Mouse (Mus musculus): ENCODE measurements at regions not wholly inside any gene's neighbourhood (a gene's known extent, or its start where the extent isn't known, plus 50 kb on each side); places are given as distances from the start of the nearest gene placed in this dataset.

- 72% methylated on average over 11 of the region's 11 CpGs for WGBS
- no peak overlapping the region for H3K9ac ChIP-seq (ENCODE audit: low read depth, low read length)
- ATAC-seq (ENCODE audit: low FRiP score): no peak
- no peak overlapping the region for H3K4me2 ChIP-seq (replicated peaks; ENCODE audit: low read depth, low read length)
- H3K27me3 ChIP-seq (ENCODE audit: control insufficient read depth, insufficient read depth, low read length): no peaks in the 10 kb centered on the region
- no peak overlapping the region for H3K27ac ChIP-seq (ENCODE audit: low read depth, low read length)
- no peak for DNase-seq (ENCODE audit: low spot score)
- no peak overlapping the region for H3K4me3 ChIP-seq (ENCODE audit: low read depth, low read length)
- no peaks in the 10 kb centered on the region for H3K36me3 ChIP-seq (ENCODE audit: control insufficient read depth, insufficient read depth, low read length)
- H3K4me1 ChIP-seq (replicated peaks; ENCODE audit: control insufficient read depth, insufficient read depth, low read length): no peaks in the 10 kb centered on the region
- no peaks in the 10 kb centered on the region for H3K9me3 ChIP-seq (ENCODE audit: control insufficient read depth, low read length)
Observed at GRCm38 (mm10) chr4:153560193-153560592, 77.6 kb upstream of the Ajap1 start.

- Histone ChIP-seq H3K4me1 (replicated peaks; ENCODE audit: control insufficient read depth, insufficient read depth, low read length) (no peaks in the 10 kb centered on the region), H3K27me3 (ENCODE audit: control insufficient read depth, insufficient read depth, low read length) (no peaks in the 10 kb centered on the region), H3K27ac (ENCODE audit: low read depth, low read length) (no peak overlapping the region), H3K36me3 (ENCODE audit: control insufficient read depth, insufficient read depth, low read length) (no peaks in the 10 kb centered on the region), H3K4me2 (replicated peaks; ENCODE audit: low read depth, low read length) (no peak overlapping the region), H3K4me3 (ENCODE audit: low read depth, low read length) (no peak overlapping the region), H3K9me3 (ENCODE audit: control insufficient read depth, low read length) (no peaks in the 10 kb centered on the region), H3K9ac (ENCODE audit: low read depth, low read length) (no peak overlapping the region)
- ATAC-seq (ENCODE audit: low FRiP score) (no peak), DNase-seq (ENCODE audit: low spot score) (no peak)
- WGBS: 28% methylated on average over 6 of the region's 6 CpGs
Observed at GRCm38 (mm10) chr4:153560956-153561355, 78.3 kb upstream of the Ajap1 start.

- DNase-seq (ENCODE audit: low spot score) (no peak), ATAC-seq (ENCODE audit: low FRiP score) (no peak)
- H3K27me3 ChIP-seq (ENCODE audit: control insufficient read depth, insufficient read depth, low read length): no peaks in the 10 kb centered on the region
- no peaks in the 10 kb centered on the region for H3K9me3 ChIP-seq (ENCODE audit: control insufficient read depth, low read length)
- H3K9ac ChIP-seq (ENCODE audit: low read depth, low read length): no peak overlapping the region
- H3K36me3 ChIP-seq (ENCODE audit: control insufficient read depth, insufficient read depth, low read length): no peaks in the 10 kb centered on the region
- no peak overlapping the region for H3K4me3 ChIP-seq (ENCODE audit: low read depth, low read length)
- no peaks in the 10 kb centered on the region for H3K4me1 ChIP-seq (replicated peaks; ENCODE audit: control insufficient read depth, insufficient read depth, low read length)
- WGBS: 92% methylated on average over 3 of the region's 3 CpGs
- no peak overlapping the region for H3K4me2 ChIP-seq (replicated peaks; ENCODE audit: low read depth, low read length)
- no peak overlapping the region for H3K27ac ChIP-seq (ENCODE audit: low read depth, low read length)
Observed at GRCm38 (mm10) chr4:153561991-153562390, 79.4 kb upstream of the Ajap1 start.

GRCm38 (mm10) chr4:153567329-153567973, 84.8 kb upstream of the Ajap1 start:
- Histone ChIP-seq H3K9me3 (ENCODE audit: control insufficient read depth, low read length) (no peaks in the 10 kb centered on the region), H3K4me2 (replicated peaks; ENCODE audit: low read depth, low read length) (no peak overlapping the region), H3K27ac (ENCODE audit: low read depth, low read length) (0 out of 2 replicates have a peak overlapping the region, but pooled peaks have one; percentile 10), H3K4me3 (ENCODE audit: low read depth, low read length) (no peak overlapping the region), H3K9ac (ENCODE audit: low read depth, low read length) (no peak overlapping the region), H3K4me1 (replicated peaks; ENCODE audit: control insufficient read depth, insufficient read depth, low read length) (no peaks in the 10 kb centered on the region), H3K27me3 (ENCODE audit: control insufficient read depth, insufficient read depth, low read length) (no peaks in the 10 kb centered on the region), H3K36me3 (ENCODE audit: control insufficient read depth, insufficient read depth, low read length) (no peaks in the 10 kb centered on the region)
- DNase-seq (ENCODE audit: low spot score): no peak
- 24% methylated on average over 2 of the region's 2 CpGs for WGBS
- ATAC-seq (ENCODE audit: low FRiP score): no peak

GRCm38 (mm10) chr4:153573180-153573769, 90.7 kb upstream of the Ajap1 start:
- Histone ChIP-seq H3K9ac (ENCODE audit: low read depth, low read length) (no peak overlapping the region), H3K36me3 (ENCODE audit: control insufficient read depth, insufficient read depth, low read length) (no peaks in the 10 kb centered on the region), H3K4me3 (ENCODE audit: low read depth, low read length) (no peak overlapping the region), H3K27me3 (ENCODE audit: control insufficient read depth, insufficient read depth, low read length) (no peaks in the 10 kb centered on the region), H3K9me3 (ENCODE audit: control insufficient read depth, low read length) (no peaks in the 10 kb centered on the region), H3K4me1 (replicated peaks; ENCODE audit: control insufficient read depth, insufficient read depth, low read length) (no peaks in the 10 kb centered on the region), H3K4me2 (replicated peaks; ENCODE audit: low read depth, low read length) (no peak overlapping the region), H3K27ac (ENCODE audit: low read depth, low read length) (no peak overlapping the region)
- DNase-seq (ENCODE audit: low spot score) (no peak), ATAC-seq (ENCODE audit: low FRiP score) (no peak)
- WGBS: 65% methylated on average over 9 of the region's 9 CpGs

GRCm38 (mm10) chr4:153593291-153593690, 110.7 kb upstream of the Ajap1 start:
- Histone ChIP-seq H3K4me3 (ENCODE audit: low read depth, low read length) (no peak overlapping the region), H3K36me3 (ENCODE audit: control insufficient read depth, insufficient read depth, low read length) (no peaks in the 10 kb centered on the region), H3K4me2 (replicated peaks; ENCODE audit: low read depth, low read length) (no peak overlapping the region), H3K27me3 (ENCODE audit: control insufficient read depth, insufficient read depth, low read length) (no peaks in the 10 kb centered on the region), H3K4me1 (replicated peaks; ENCODE audit: control insufficient read depth, insufficient read depth, low read length) (no peaks in the 10 kb centered on the region), H3K27ac (ENCODE audit: low read depth, low read length) (no peak overlapping the region), H3K9ac (ENCODE audit: low read depth, low read length) (no peak overlapping the region), H3K9me3 (ENCODE audit: control insufficient read depth, low read length) (no peaks in the 10 kb centered on the region)
- peak; percentile 17; the same call in 1 of the 2 replicates for ATAC-seq (ENCODE audit: low FRiP score)
- peak; percentile 24 for DNase-seq (ENCODE audit: low spot score)
- WGBS: 67% methylated on average over 11 of the region's 11 CpGs

GRCm38 (mm10) chr4:153599794-153600370, 117.3 kb upstream of the Ajap1 start:
- ATAC-seq (ENCODE audit: low FRiP score) (no peak), DNase-seq (ENCODE audit: low spot score) (peak; percentile 17)
- no peaks in the 10 kb centered on the region for H3K4me1 ChIP-seq (replicated peaks; ENCODE audit: control insufficient read depth, insufficient read depth, low read length)
- no peak overlapping the region for H3K9ac ChIP-seq (ENCODE audit: low read depth, low read length)
- WGBS: 51% methylated on average over 11 of the region's 11 CpGs
- no peaks in the 10 kb centered on the region for H3K27me3 ChIP-seq (ENCODE audit: control insufficient read depth, insufficient read depth, low read length)
- H3K36me3 ChIP-seq (ENCODE audit: control insufficient read depth, insufficient read depth, low read length): no peaks in the 10 kb centered on the region
- H3K4me2 ChIP-seq (replicated peaks; ENCODE audit: low read depth, low read length): no peak overlapping the region
- no peak overlapping the region for H3K4me3 ChIP-seq (ENCODE audit: low read depth, low read length)
- no peak overlapping the region for H3K27ac ChIP-seq (ENCODE audit: low read depth, low read length)
- no peaks in the 10 kb centered on the region for H3K9me3 ChIP-seq (ENCODE audit: control insufficient read depth, low read length)

- Histone ChIP-seq H3K9ac (ENCODE audit: low read depth, low read length) (no peak overlapping the region), H3K27ac (ENCODE audit: low read depth, low read length) (no peak overlapping the region), H3K4me2 (replicated peaks; ENCODE audit: low read depth, low read length) (no peak overlapping the region), H3K4me1 (replicated peaks; ENCODE audit: control insufficient read depth, insufficient read depth, low read length) (no peaks in the 10 kb centered on the region), H3K9me3 (ENCODE audit: control insufficient read depth, low read length) (no peaks in the 10 kb centered on the region), H3K36me3 (ENCODE audit: control insufficient read depth, insufficient read depth, low read length) (no peaks in the 10 kb centered on the region), H3K4me3 (ENCODE audit: low read depth, low read length) (no peak overlapping the region), H3K27me3 (ENCODE audit: control insufficient read depth, insufficient read depth, low read length) (no peaks in the 10 kb centered on the region)
- 83% methylated on average over 4 of the region's 4 CpGs for WGBS
- ATAC-seq (ENCODE audit: low FRiP score) (no peak), DNase-seq (ENCODE audit: low spot score) (no peak)
Observed at GRCm38 (mm10) chr4:153602496-153602895, 119.9 kb upstream of the Ajap1 start.

All from hindbrain, embryonic 11.5 days (tissue).